Mouse (Mus musculus) liver, adult 2 months (tissue): ENCODE results near the gene Krt87.

Experiments used
- CTCF ChIP-seq: fragments of 200-500 bp; IDR thresholded peaks from 2 replicates; pipeline ENCODE4 v1.5.1; 2011; ENCODE audit warnings: low read depth, low read length, control low read depth
- POLR2A ChIP-seq: fragments of 200-500 bp; IDR thresholded peaks from 2 replicates; pipeline ENCODE4 v1.6.1; 2011; ENCODE audit warnings: low read length, control low read depth; ENCODE audit not compliant: insufficient read depth; ENCODE audit errors: extremely low read depth

DNA sequence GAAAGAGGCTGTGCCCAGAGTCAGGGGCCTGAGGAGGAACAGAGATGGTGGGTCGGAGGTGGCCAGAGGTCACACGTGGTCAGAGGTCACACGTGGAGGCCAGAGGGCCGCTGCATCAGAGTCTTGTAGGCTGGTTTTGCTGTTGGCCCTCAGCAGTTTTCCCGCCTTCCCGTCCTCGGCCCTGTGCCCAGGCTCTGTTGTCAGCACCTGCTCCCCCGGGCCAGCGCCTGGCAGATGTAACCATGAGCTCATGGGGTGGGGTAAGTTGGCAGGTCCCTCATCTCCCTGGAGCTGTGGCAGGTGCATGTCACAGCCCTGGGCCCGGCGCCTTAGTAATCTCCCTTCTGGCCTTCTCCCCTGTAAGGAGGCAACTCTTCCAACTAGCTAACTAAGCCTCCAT is 55.8 kb downstream of the Krt87 start:
- no peak for TF ChIP-seq CTCF
- TF ChIP-seq POLR2A = no peak
